Mouse (Mus musculus): ENCODE measurements around the gene P3h3.
A peak's percentile ranks its signal among the peaks of the same experiment; 100 is the strongest.
"Not testable (repeated sequence)": the region's sequence is repeated elsewhere in the genome, so short reads cannot be mapped to it uniquely, and the experiment has no call there.

Gene P3h3

DNA sequence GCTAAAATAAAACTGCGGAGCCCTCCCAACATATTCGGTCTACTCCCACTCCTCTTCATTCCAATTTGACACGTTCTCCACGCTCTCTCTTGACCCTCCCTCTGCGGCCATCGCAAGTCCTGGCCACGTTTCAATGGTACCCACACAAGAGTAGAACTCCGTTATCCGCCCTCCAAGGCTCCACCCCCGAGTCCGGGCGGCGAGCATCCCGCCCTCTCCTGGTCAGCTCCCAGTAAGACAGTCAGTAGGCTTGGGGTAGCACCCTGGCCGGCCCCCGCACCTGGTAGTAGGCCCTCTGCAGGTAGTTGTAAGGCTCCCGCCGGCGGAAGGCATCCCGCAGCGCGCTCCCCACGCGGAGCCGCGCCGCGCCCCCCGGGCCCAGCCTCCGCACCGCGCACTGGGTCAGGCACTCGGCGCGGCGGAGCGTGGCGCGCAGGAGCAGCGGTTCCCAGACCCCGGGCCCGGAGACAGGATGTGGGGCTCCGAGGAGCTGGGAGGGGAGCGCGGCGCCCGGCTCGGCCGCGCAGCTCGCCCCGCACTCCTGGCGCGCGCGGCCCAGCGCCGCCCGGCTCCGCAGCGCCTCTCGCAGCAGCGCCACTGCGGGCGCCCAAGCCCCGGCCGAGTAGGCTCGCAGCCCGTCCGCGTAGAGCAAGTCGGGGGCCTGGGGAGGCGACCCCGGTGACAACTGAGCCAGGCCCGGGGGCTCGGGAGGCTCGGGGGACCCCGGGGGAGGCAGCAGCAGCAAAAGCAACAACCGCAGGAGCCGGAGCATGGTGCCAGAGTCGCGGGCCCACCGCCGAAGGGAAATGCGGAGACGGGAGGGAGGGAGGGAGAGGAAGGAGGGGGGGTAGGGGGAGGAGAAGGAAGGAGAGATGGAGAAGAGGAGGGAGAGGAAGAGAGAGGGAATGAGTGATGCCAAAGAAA is at the start of gene P3h3:
Gene P3h3, minus strand, starts transcription at position 837 of the 924 bp plus-strand sequence.
- peak; percentile 81 for DNase-seq (ENCODE audit: low spot score)

DNA sequence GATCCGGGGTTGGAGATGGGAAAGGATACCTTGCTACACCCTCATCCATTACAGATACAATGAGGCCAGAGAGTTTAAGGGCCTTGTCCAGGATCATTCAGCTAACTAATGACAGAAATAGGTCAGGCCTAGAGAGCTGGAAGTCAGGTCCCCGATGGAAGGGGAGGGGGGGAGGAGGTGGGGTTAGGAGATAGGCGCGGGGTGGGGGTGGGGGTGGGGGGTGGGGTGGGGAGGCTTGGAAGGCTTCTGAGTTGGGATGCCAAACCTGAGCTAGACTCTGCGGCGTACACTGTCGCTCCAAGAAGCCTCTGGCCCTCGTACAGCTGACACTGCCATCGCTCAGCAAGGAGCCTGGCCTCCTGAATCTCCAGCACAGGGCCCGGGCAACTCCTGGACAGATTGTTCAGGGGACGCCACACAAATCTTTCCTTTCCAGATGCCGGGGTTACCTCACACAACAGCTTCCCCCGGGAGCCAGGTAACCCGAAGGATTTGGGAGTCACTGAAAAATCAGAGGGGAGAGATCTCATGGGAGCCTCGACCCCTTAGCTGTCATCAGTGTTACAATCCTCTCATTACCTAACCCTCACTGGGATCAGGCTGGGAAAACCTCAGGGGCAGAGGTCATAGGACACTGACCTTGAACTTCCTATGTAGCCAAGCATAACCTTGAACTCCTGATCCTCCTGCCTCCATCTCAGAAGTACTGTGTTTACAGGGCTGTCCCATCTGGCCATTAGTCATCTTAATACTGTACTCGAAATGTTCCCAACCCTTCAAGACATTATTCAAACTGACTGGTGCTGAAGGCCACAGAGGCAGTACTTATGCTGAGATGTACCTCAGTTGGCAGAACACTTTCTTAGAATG is 47.7 kb upstream of the P3h3 start:
- no peak for DNase-seq (ENCODE audit: low spot score)

DNA sequence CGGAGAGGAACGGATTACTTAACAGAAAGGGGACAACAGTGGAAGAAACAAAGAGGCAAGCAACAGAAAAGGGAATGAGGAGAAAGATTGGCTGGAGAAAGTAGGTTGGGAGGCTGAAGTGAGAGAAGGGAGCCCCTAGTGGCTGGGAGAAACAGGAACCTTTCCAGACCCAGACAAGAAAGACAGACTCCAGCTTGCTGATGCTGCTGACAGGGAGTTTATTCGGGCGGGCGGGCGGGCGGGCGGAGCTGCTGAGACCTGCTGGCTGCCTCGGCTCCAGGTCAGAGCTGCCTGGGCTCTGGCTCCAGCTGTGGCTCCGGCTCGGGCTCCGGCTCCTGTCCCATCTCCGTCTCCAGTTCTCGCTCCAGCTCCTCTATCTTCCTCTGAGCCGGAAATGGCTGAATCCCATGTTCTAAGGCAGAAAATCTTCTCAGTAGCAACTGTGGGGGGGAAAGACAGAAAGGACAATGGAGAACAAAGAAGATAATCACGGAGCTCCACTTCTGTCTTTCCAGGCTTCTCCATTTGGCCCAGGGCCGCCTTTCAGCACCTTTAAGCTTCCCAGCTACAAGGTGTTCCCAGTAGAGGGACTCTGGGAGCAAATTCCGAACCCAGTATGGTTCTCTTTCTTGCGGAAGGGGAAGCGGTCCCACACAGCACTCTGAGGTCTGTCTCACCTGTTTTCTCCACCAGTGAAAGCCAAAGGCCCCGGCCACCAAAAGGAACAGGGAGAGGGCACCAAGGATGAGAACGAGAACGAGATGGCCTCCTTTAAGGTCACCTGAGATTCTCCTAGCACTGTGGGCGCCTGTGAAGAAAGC is 46.8 kb upstream of the P3h3 start:
- DNase-seq (ENCODE audit: low spot score): peak; percentile 55

DNA sequence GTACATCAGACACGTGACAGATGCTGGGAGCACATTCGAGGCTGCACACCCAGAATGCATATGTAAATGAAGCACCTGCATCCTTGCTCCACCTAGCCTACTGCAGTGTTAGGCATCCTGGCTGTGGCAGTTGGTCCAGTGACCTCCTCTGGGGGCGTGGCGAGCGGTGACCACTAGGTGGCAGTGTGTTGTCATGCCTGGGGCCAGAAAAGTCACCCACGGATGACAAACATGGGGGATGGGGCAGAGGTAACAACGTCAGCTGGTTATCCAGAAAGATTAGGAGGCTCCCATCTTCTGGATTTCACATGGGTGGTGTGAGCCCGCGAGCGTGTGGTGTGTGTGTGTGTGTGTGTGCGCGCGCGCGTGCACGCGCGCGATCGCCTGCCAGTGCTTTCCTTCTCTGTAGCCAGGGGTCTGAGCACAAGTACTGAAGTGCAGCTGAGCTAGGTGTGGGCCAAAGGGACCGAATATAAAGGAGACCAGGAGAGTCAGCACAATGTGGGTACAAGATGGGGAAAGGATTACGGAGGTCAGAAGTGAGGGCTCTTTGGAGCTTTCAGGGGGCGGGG is 46.1 kb upstream of the P3h3 start:
- DNase-seq (ENCODE audit: low spot score): peak; percentile 94

DNA sequence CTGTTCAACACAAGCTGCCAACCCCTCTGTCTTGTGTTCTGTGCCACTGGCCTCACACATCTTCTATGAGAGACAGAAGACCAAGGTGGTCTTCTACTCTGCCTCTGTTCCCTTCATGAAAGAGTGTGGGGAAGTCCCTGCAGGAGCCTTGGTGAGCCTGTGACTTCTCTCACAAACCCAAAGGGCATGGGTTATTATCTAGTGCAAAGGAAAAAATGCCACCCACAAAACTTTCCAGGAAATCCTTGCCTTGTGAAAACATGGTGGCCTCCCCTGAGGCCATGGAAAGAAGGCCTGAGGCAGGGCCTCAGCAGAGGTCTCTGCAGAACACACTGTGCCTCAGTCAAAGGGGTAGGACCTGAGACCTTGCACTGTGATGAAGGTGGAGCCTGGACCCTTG is 44.3 kb upstream of the P3h3 start:
- DNase-seq (ENCODE audit: low spot score): no peak

DNA sequence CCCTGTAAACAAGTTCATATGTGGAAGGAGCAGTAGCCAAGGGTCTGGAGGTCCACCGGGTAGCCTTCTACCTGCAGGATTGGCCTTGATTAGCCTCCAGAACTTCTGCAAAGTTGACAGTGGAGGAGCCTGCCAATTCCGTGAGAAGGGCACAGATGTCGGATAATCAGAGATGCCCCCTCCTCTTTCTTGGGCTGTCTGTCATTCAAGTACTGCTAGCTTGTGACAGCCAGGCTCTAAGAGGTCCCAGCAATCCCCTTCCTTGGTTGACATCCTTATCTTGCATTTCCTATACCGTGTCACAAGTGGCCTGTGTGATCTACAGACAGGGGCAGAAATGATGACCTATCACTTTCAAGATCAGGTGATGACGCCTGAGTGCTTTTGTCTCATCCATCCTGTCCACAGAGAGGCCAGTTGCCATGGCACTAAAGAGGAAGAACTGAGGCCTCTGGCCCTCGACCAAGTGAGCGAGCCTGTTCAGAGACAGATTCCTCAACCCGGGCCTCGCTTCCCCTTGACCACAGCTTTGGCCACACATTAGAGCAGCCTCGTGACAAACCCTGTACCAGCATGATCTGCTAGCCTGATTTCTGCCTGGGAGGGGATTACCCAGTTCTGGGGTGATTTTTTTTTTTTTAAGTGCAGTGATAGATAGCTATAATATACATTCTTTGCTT is 43.4 kb upstream of the P3h3 start:
- DNase-seq (ENCODE audit: low spot score): no peak

DNA sequence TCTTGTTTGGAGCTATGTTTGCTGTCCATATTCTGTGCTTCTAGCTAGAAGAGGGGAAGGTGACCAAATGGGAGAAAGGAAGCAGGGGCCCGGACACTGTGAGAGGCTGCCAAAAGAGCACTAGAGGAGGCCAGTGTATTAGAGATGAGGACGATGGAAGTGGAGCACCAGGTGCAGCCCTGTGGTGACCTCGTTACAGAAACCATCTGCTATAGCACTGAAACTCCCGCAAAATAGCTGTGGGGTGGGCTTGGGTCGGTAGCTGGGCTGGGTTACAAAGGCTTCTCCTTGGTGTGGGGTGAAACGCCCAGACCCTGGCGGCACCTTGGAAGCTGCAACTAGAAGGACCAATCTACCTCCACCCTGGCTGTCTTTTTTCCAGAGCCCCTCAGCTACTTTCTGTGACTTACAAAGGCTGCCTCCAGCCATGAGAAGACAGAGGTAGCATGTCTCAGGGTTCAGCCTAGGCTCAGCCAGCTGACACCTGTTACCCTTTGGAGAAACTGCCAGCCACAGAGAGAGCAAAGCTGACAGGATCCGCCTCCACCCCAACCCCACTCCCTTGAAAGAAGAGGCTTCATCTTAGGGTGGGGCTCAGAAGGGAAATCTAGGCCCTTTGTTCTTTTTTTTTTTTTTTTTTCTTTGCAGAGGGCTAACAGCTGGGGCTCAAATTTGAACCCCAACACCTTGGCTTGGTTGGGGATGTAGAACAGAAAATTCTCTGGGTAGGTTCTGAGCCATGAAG is 42.7 kb upstream of the P3h3 start:
- DNase-seq (ENCODE audit: low spot score): no peak

DNA sequence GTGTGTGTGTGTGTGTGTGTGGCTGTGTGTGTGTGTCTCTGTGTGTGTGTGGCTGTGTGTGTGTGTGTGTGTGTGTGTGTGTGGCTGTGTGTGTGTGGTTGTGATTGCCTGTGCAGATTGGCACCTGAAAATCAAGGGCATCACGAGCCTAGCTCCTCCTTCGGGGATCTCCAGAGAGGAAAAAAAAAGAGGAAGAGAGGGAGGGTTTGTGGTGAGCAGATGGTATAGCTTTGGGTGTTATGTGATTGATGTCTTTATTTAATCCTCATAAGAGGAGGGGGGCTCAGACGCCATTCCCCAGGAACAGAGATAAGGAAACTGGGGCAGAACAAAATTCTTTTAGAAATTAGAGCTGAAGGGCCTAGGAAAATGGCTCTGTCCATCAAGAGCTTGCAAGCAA is 40.8 kb upstream of the P3h3 start:
- DNase-seq (ENCODE audit: low spot score): no peak

DNA sequence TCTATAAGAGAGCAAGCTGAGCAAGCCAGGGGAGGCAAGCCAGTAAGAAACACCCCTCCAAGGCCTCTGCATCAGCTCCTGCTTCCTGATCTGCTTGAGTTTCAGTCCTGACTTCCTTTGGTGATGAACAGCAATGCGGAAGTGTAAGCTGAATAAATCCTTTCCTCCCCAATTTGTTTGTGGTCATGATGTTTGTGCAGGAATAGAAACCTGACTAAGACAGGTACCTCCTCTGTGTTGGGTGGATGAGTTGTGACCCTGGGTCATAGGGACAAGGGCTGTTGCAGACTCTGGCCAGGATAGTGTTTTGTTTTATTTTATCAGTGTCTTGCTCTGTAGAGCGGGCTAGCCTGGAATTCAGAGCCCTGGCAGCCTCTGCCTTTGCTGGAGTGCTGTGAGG is 36.6 kb upstream of the P3h3 start:
- DNase-seq (ENCODE audit: low spot score): not testable (repeated sequence)

DNA sequence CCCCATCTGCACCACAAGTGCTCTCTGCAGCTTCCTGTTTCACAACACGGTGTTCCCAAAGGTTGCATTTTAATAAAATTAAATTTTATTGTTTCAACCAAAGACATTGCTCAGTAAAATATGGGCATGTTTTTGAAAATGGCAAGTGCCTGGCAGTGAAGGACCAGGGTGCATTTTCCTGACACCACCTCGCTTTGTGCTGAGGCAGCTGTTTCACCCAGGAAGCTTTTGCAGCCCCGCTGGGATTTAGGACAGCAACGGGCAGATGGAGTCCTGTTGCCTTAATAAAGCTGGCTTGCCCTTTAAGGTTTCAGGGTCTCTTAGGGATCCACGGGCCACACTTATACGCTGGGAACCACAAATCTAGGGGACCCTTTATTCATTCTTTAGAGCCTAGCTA is 33.4 kb upstream of the P3h3 start:
- DNase-seq (ENCODE audit: low spot score): no peak

DNA sequence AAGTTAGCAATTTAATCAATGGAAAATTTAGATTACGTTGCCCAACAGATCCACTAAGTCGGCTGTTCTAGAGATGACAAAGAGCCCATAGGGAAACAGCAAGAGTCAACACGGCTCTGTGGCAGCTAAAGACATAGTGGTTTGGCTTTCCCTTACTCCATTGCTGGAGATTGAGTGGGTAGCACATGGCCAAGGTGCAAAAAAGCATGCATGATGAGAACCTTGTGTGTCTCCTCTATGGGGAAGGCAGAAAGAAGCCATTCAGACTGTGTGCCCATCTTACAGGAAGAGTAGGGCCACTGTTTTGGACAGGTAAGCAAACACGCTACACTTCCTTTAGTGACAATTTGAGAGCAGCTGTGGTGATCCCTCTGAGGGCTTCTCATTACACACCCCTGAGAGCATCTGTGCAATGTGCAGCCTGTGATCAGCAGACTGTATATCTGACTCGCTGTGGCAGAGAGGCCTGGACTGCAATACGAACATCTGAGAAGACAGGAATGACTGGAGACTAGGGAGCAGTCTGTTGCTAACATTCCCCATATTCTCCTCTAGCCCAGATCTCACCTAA is 31.1 kb upstream of the P3h3 start:
- no peak for DNase-seq (ENCODE audit: low spot score)

DNA sequence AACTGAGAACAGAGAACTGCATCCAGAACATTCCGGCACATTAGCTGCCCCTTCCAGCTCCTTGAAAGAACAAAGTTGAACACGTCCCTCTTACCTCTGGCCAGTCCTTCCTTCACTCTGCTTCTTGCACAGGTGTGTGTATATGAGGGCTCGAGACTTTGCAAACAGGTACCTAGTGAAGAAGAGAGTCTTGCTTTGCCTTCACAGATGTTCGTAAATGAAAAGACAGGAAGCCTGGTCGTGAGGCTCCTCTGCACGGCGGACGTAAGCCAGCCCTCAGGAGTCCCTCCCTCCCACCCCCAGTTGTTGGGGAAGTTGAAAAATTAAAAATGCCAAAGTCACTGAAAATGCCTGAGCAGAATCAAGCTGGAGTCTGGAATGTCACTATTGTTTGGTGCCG is 30.4 kb upstream of the P3h3 start, which contains the start of gene Cd4:
Gene Cd4, minus strand, starts transcription at position 236 of the 400 bp plus-strand sequence.
- no peak for DNase-seq (ENCODE audit: low spot score)

DNA sequence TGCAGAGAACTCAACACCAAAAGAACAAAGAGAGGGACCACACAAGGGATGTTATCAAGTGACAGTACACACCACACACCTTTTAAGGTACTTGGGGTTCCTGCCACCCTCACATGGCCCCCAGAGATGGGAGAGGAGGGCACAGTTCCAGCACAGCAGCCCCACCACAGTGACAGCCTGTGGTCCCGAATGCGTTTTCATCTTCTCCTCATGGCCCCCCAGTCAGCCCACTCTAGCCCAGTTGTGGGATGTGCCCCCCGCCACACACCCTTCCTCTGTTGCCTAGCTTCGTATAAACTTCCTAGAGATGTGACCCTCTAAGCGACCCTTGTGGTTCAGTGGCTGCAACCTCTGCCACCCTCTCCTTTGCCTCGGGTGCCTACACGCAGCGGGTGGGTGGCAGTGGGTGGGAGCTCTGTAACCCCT is 28.4 kb upstream of the P3h3 start:
- no peak for DNase-seq (ENCODE audit: low spot score)

DNA sequence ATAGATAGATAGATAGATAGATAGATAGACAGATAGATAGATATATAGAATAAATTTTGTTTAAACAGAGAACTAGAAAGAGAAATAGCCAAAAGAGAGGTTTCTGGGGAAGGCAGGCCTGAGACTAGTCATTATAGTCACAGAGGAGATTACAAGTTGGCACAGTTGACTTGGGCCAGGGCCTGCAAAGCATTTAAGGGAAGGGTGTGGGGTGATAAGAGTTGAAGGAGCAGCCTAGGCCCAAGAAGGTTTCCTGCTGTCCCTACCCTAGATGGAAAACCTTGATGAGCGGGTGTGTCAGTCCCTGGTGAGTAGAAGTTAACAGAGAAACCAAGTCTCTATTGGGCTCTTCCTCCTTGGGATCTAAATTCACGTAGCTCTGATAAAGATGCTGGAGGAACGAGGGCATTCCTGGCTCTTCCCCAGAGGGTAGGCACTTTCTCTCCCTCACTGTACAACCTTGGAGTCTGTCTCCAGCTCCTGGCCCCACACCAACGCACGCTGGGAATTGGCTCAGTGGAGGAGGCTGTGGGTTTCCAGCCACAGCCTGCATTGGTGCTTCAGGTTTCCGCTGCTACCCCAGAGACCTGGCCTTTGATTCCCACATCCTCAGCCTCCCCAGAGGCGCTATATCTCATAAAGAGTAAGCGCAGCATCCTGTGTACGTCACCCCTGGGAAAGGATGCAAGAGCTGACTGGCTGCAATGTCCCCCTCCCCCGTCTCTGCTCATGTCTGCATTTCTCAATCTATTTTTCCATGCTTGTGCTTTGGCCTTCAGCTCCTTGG is 27.4 kb upstream of the P3h3 start:
- peak; percentile 28 for DNase-seq (ENCODE audit: low spot score)

DNA sequence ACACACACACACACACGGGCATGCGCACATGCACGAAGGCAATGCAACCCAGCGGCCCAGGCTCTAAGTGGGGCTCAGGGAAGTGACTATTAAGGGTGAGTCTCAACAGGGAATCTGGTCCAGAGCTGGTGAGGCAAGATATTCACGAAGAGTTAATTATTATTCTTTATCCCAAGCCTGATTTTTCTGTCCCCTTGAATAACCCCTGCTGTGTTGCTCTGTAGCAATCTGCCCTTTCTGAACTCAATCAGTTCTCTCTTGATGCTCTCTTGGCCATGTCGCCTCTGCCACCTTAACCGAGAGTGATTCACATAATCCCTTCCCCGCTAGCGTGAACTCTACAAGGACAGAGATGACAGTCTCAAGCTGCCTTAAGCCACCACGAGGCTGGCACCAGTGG is 25.8 kb upstream of the P3h3 start:
- DNase-seq (ENCODE audit: low spot score): no peak

DNA sequence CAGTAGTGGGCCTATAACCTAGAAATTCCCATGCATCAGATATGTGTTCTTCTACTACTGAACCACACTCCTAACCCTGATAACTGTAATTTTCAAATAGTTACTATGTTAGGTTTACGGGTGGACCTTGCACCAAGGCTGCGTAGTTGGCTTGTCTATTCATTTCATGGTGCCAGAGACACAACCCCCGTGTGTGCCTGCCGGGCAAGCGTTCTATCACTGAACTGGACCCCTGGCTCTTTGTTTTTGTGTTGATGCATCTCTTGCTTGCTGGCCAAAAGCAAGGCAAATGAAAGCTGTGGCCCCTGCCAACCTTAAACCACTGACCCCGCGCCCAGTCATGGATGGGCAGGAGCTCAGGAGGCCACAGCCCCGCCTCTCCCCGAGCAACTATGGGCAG is 24.3 kb upstream of the P3h3 start:
- no peak for DNase-seq (ENCODE audit: low spot score)

DNA sequence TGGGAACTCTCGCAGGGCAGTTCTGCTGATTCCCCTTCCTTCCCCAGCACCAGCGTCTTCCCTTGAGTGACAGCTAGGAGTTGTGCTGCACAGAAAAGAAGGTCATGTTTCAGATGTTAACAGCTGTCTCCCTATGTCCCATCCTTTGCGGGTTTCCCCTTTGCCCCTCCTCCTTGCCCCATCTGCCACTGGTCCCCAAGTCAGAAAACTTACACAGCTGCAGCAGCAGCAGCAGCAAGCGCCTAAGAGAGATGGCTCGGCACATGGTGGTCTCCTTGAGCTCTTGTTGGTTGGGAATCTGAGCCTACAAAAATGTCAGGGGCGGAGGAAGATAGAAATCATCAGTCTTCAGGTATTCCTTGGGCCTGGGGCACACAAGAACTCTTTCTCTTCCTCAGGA is 21.8 kb upstream of the P3h3 start:
- no peak for DNase-seq (ENCODE audit: low spot score)

DNA sequence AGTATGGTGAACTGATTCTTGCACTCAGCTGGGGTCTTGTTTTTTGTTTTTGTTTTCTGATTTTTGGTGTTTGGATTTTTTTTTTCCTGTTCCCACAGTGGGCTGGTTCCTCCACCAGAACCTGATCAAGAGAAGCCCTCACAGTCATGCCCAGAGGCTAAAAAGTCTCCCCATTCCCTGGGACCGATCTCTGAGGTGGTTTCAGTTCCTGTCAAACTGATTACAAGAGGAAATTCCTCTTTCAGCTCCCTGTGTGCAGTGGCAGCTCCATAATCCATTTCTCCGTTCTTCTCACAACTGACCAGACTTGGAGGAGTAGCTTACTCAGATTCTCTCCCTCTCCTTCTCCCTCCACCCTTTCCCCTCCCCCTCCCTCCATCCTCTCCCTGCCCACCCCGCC is 16.8 kb upstream of the P3h3 start:
- DNase-seq (ENCODE audit: low spot score): no peak

DNA sequence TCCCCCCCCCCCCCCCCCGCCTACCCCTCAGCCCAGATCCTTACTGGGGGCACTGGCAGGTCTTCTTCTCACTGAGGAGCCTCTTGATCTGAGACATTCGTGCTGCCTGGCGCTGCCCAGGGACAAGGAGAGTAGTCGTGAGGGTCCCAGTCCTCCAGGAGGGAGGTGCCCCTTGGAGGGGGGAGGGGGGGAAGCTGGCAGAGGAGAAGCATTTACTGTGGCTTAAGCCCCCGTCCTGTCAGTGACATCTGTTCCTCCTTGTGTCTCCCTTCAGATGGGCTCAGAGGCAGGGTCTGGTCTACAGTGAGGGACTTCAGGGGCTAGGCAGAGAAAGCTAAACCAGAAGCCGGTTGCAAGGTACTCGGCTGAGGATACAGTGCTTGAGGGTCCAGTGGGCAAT is 9.0 kb upstream of the P3h3 start:
- no peak for DNase-seq (ENCODE audit: low spot score)
